Mouse (Mus musculus) MEL (cell line): ENCODE measurements around the gene Odf4.

Source experiments
- ETS1 ChIP-seq: IDR thresholded peaks from 2 replicates; pipeline ENCODE4 v1.6.1; 2012; ENCODE audit warnings: low read depth, mild to moderate bottlenecking, inconsistent platforms, low read length, improper control_type of control experiment, moderate library complexity
- GATA1 ChIP-seq: IDR thresholded peaks from 2 replicates; pipeline ENCODE4 v1.6.1; 2011; ENCODE audit warnings: low read depth, low read length, improper control_type of control experiment
- HCFC1 ChIP-seq: IDR thresholded peaks from 2 replicates; pipeline ENCODE4 v1.6.1; 2012; ENCODE audit warnings: low read depth, mild to moderate bottlenecking, inconsistent platforms, low read length, improper control_type of control experiment, moderate library complexity
- MEF2A ChIP-seq: IDR thresholded peaks from 2 replicates; pipeline ENCODE4 v1.6.1; 2014; ENCODE audit warnings: low read depth, mild to moderate bottlenecking, inconsistent platforms, low read length, improper control_type of control experiment; ENCODE audit not compliant: poor library complexity, insufficient replicate concordance, severe bottlenecking; ENCODE audit errors: extremely low read depth
- SMC3 ChIP-seq: IDR thresholded peaks from 2 replicates; pipeline ENCODE4 v1.6.1; 2011; ENCODE audit warnings: low read depth, low read length, improper control_type of control experiment
- TAL1 ChIP-seq: IDR thresholded peaks from 2 replicates; pipeline ENCODE4 v1.6.1; 2012; ENCODE audit warnings: mild to moderate bottlenecking, inconsistent platforms, low read length, moderate library complexity, mixed read lengths
- UBTF ChIP-seq: IDR thresholded peaks from 2 replicates; pipeline ENCODE4 v1.6.1; 2012; ENCODE audit warnings: low read depth, mild to moderate bottlenecking, inconsistent platforms, low read length, improper control_type of control experiment, moderate library complexity, borderline replicate concordance; ENCODE audit not compliant: insufficient read depth

GRCm38 (mm10) chr11:68957971-68958370, 31.1 kb upstream of the Odf4 start:
- TF ChIP-seq GATA1, result no peak
- TF ChIP-seq ETS1, result no peak
- no peak for TF ChIP-seq UBTF
- no peak for TF ChIP-seq TAL1
- TF ChIP-seq HCFC1, result no peak
- TF ChIP-seq MEF2A, result no peak
- TF ChIP-seq SMC3, result no peak
